Mouse (Mus musculus) stomach, postnatal 0 days (tissue): Measurements from ENCODE around the gene Lgr5. TPM values are rescaled to one million over a fixed set of nuclear protein-coding genes. Genes with fewer than 3 reads are reported as not detected.

Experiments used
- ATAC-seq: fragments of 200-750 bp; cut with Nextera tagmentation; 2 replicates; pipeline ENCODE4 v1.8.0; 2017; ENCODE audit not compliant: low FRiP score, low TSS enrichment
- DNase-seq: peaks from one replicate; pipeline ENCODE4 v3.0.0-alpha.2; 2016; ENCODE audit warnings: low spot score
- H3K27ac ChIP-seq: fragments of 300-500 bp; sonication (generic); replicated peaks from 2 replicates; pipeline ENCODE4 v1.5.1; 2014; ENCODE audit warnings: mild to moderate bottlenecking, control low read depth
- H3K27me3 ChIP-seq: fragments of 300-500 bp; sonication (generic); 2 replicates; pipeline ENCODE4 v1.6.1; 2014; ENCODE audit warnings: low read length; ENCODE audit not compliant: control insufficient read depth, insufficient read depth
- H3K36me3 ChIP-seq: fragments of 300-500 bp; sonication (generic); 2 replicates; pipeline ENCODE4 v1.6.1; 2014; ENCODE audit warnings: low read length, mixed read lengths; ENCODE audit not compliant: control insufficient read depth, insufficient read depth
- H3K4me1 ChIP-seq: fragments of 300-500 bp; sonication (generic); replicated peaks from 2 replicates; pipeline ENCODE4 v1.6.1; 2014; ENCODE audit warnings: antibody characterized with exemption; ENCODE audit not compliant: control insufficient read depth, insufficient read depth
- H3K4me2 ChIP-seq: fragments of 300-500 bp; sonication (generic); replicated peaks from 2 replicates; pipeline ENCODE4 v1.6.1; 2014; ENCODE audit warnings: low read depth, mild to moderate bottlenecking, control low read depth, moderate library complexity
- H3K4me3 ChIP-seq: fragments of 300-500 bp; sonication (generic); 2 replicates; pipeline ENCODE4 v1.5.1; 2014; ENCODE audit warnings: low read depth, low read length, control low read depth
- H3K9ac ChIP-seq: fragments of 300-500 bp; sonication (generic); 2 replicates; pipeline ENCODE4 v1.6.1; 2014; ENCODE audit warnings: mild to moderate bottlenecking, low read length, control low read depth, mixed read lengths
- H3K9me3 ChIP-seq: fragments of 300-500 bp; sonication (generic); 2 replicates; pipeline ENCODE4 v1.6.1; 2016; ENCODE audit warnings: low read length; ENCODE audit not compliant: control insufficient read depth
- CTCF ChIP-seq: IDR thresholded peaks from 2 replicates; pipeline ENCODE4 v1.5.1; 2016; ENCODE audit warnings: antibody characterized with exemption, low read depth, mild to moderate bottlenecking, moderate library complexity
- EP300 ChIP-seq: optimal IDR thresholded peaks from 2 replicates; pipeline ENCODE3; 2016; ENCODE audit warnings: antibody characterized with exemption
- WGBS: fragments of 180-500 bp; shearing (Covaris S2); extraction: QIAGEN DNeasy Blood & Tissue Kit; methylation state at CpG from one replicate; pipeline ENCODE4 v1.1.7; 2014; 5-methylcytosine and 5-hydroxymethylcytosine counted together
- polyA plus RNA-seq: library from polyadenylated mRNA; unstranded; fragments of >200 nt; fragmentation: Nextera tagmentation; extraction: Ambion mirVana; gene quantifications from 2 replicates; pipeline ENCODE4 v1.2.1, GENCODE M21; 2015

Lgr5 gene
- polyA plus RNA-seq, 1 experiment from 2014 or later, result 2.9 TPM

GRCm38 (mm10) chr10:115469040-115469439 lies 118.5 kb downstream of the Lgr5 start:
- Histone ChIP-seq H3K36me3 (no peaks in the 10 kb centered on the region), H3K9ac (no peak overlapping the region), H3K27me3 (no peaks in the 10 kb centered on the region), H3K4me3 (no peak overlapping the region), H3K4me1 (no peaks in the 10 kb centered on the region), H3K9me3 (no peaks in the 10 kb centered on the region), H3K27ac (no peak overlapping the region), H3K4me2 (no peak overlapping the region)
- WGBS, result 30% methylated on average over 7 of the region's 7 CpGs
- ATAC-seq (no peak), DNase-seq (no peak)
- TF ChIP-seq EP300 (no peak), CTCF (no peak)

- 67% methylated on average over 7 of the region's 7 CpGs for WGBS
Measured at GRCm38 (mm10) chr10:115468632-115469031, 118.9 kb downstream of the Lgr5 start.

GRCm38 (mm10) chr10:115467985-115468384 lies 119.6 kb downstream of the Lgr5 start:
- H3K27me3 ChIP-seq, result no peaks in the 10 kb centered on the region
- H3K4me1 ChIP-seq, result no peaks in the 10 kb centered on the region
- no peak overlapping the region for H3K27ac ChIP-seq
- H3K4me2 ChIP-seq, result no peak overlapping the region
- ATAC-seq (no peak), DNase-seq (no peak)
- 91% methylated on average over 8 of the region's 8 CpGs for WGBS
- no peak overlapping the region for H3K9ac ChIP-seq
- no peaks in the 10 kb centered on the region for H3K9me3 ChIP-seq
- no peak for TF ChIP-seq CTCF
- no peak for TF ChIP-seq EP300
- H3K36me3 ChIP-seq, result no peaks in the 10 kb centered on the region
- no peak overlapping the region for H3K4me3 ChIP-seq

More at GRCm38 (mm10) chr10:115468632-115469031, 118.9 kb downstream of the Lgr5 start:
- TF ChIP-seq CTCF (no peak), EP300 (no peak)
- Histone ChIP-seq H3K27me3 (no peaks in the 10 kb centered on the region), H3K4me1 (no peaks in the 10 kb centered on the region), H3K4me3 (no peak overlapping the region), H3K4me2 (no peak overlapping the region), H3K9ac (no peak overlapping the region), H3K27ac (no peak overlapping the region), H3K36me3 (no peaks in the 10 kb centered on the region), H3K9me3 (no peaks in the 10 kb centered on the region)
- ATAC-seq (no peak), DNase-seq (no peak)

- Histone ChIP-seq H3K4me1 (no peaks in the 10 kb centered on the region), H3K4me2 (no peak overlapping the region), H3K27me3 (no peaks in the 10 kb centered on the region), H3K4me3 (no peak overlapping the region), H3K36me3 (no peaks in the 10 kb centered on the region), H3K9ac (no peak overlapping the region), H3K9me3 (no peaks in the 10 kb centered on the region), H3K27ac (no peak overlapping the region)
- no peak for TF ChIP-seq CTCF
- no peak for TF ChIP-seq EP300
- DNase-seq (no peak), ATAC-seq (no peak)
- WGBS, result 52% methylated on average over 6 of the region's 6 CpGs
Measured at GRCm38 (mm10) chr10:115465778-115466177, 121.8 kb downstream of the Lgr5 start.

- Histone ChIP-seq H3K9ac (no peak overlapping the region), H3K36me3 (no peaks in the 10 kb centered on the region), H3K4me3 (no peak overlapping the region), H3K9me3 (no peaks in the 10 kb centered on the region), H3K27ac (no peak overlapping the region), H3K4me2 (no peak overlapping the region), H3K4me1 (no peaks in the 10 kb centered on the region), H3K27me3 (no peaks in the 10 kb centered on the region)
- ATAC-seq, result no peak
- DNase-seq, result no peak
- TF ChIP-seq CTCF (no peak), EP300 (no peak)
- WGBS, result 79% methylated on average over 7 of the region's 7 CpGs
Measured at GRCm38 (mm10) chr10:115465072-115465471, 122.5 kb downstream of the Lgr5 start.

GRCm38 (mm10) chr10:115462646-115463045 lies 124.9 kb downstream of the Lgr5 start:
- ATAC-seq (no peak), DNase-seq (no peak)
- TF ChIP-seq EP300, result no peak
- TF ChIP-seq CTCF, result no peak
- no peak overlapping the region for H3K4me2 ChIP-seq
- no peaks in the 10 kb centered on the region for H3K27me3 ChIP-seq
- H3K9ac ChIP-seq, result no peak overlapping the region
- no peaks in the 10 kb centered on the region for H3K36me3 ChIP-seq
- H3K4me3 ChIP-seq, result no peak overlapping the region
- H3K9me3 ChIP-seq, result no peaks in the 10 kb centered on the region
- no peak overlapping the region for H3K27ac ChIP-seq
- no peaks in the 10 kb centered on the region for H3K4me1 ChIP-seq
- WGBS, result 35% methylated on average over 5 of the region's 5 CpGs
